Mouse (Mus musculus) liver, embryonic 11.5 days (tissue): ENCODE data around the gene Krt82. TPM values are rescaled to one million over a fixed set of nuclear protein-coding genes. Genes with fewer than 3 reads are reported as not detected.

ENCODE experiments used
- ATAC-seq: fragments of 200-750 bp; cut with Nextera tagmentation; replicated peaks from 2 replicates; pipeline ENCODE4 v1.8.0; 2017; ENCODE audit warnings: moderate number of reproducible peaks, mild to moderate bottlenecking, moderate TSS enrichment, moderate library complexity; ENCODE audit not compliant: low FRiP score
- DNase-seq: peaks from one replicate; pipeline ENCODE4 v3.0.0-alpha.2; 2017; ENCODE audit warnings: low spot score
- H3K27ac ChIP-seq: fragments of 300-500 bp; sonication (generic); 2 replicates; pipeline ENCODE4 v1.5.1; 2014; ENCODE audit warnings: mild to moderate bottlenecking, low read depth, low read length, control low read depth
- H3K27me3 ChIP-seq: fragments of 300-500 bp; sonication (generic); replicated peaks from 2 replicates; pipeline ENCODE4 v1.6.1; 2014; ENCODE audit warnings: low read length, mixed read lengths; ENCODE audit not compliant: control insufficient read depth, insufficient read depth
- H3K36me3 ChIP-seq: fragments of 300-500 bp; sonication (generic); 2 replicates; pipeline ENCODE4 v1.6.1; 2014; ENCODE audit warnings: mild to moderate bottlenecking, low read length, moderate library complexity, mixed read lengths; ENCODE audit not compliant: control insufficient read depth, insufficient read depth
- H3K4me1 ChIP-seq: fragments of 300-500 bp; sonication (generic); replicated peaks from 2 replicates; pipeline ENCODE4 v1.6.1; 2014; ENCODE audit warnings: low read length, mixed read lengths; ENCODE audit not compliant: control insufficient read depth, insufficient read depth
- H3K4me2 ChIP-seq: fragments of 300-500 bp; sonication (generic); 2 replicates; pipeline ENCODE4 v1.6.1; 2014; ENCODE audit warnings: mild to moderate bottlenecking, control low read depth, moderate library complexity
- H3K4me3 ChIP-seq: fragments of 300-500 bp; sonication (generic); 2 replicates; pipeline ENCODE4 v1.5.1; 2014; ENCODE audit warnings: low read depth, low read length, control low read depth
- H3K9ac ChIP-seq: fragments of 300-500 bp; sonication (generic); 2 replicates; pipeline ENCODE4 v1.6.1; 2014; ENCODE audit warnings: low read depth, low read length, control low read depth
- H3K9me3 ChIP-seq: fragments of 300-500 bp; sonication (generic); 2 replicates; pipeline ENCODE4 v1.6.1; 2016; ENCODE audit warnings: low read length, inconsistent platforms, mixed read lengths; ENCODE audit not compliant: control insufficient read depth
- WGBS: fragments of 180-500 bp; shearing (Covaris S2); extraction: QIAGEN DNeasy Blood & Tissue Kit; methylation state at CpG from one replicate; pipeline ENCODE4 v1.1.7; 2014; 5-methylcytosine and 5-hydroxymethylcytosine counted together
- polyA plus RNA-seq: library from polyadenylated mRNA; unstranded; fragments of >200 nt; fragmentation: Nextera tagmentation; extraction: Ambion mirVana; gene quantifications from 2 replicates; pipeline ENCODE4 v1.2.1, GENCODE M21; 2014

Krt82 gene
- polyA plus RNA-seq, 1 experiment from 2014 or later = not detected

DNA sequence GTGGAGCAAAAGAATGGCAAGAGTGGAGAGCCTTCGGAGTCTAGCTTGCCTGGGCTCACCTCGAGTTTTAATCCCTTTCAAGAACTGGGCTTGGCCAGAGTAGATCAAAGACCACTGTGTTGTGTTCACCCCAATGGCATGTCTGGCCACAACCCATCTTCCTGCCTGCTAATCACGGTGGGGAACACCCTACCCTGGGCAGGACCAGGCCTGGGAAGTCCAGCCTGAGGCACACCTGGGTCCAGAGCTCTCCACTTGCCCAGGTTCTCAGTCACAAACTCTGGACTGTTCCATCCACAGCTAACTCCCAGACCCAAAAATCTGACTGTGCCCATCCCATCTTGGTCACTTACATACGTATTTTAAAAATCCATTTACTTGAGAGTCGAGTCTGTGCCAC, 12.4 kb upstream of the Krt82 start, which contains the start of gene Krt90:
Gene Krt90, minus strand, starts transcription at position 101 of the 400 bp plus-strand sequence.
- H3K27me3 ChIP-seq = no peaks in the 10 kb centered on the region; the same call in 1 of the 2 replicates
- DNase-seq (no peak), ATAC-seq (no peak)
- H3K4me2 ChIP-seq = no peak within 1 kb of the TSS
- no peak within 1 kb of the TSS for H3K4me3 ChIP-seq
- H3K9ac ChIP-seq = no peak within 1 kb of the TSS
- H3K36me3 ChIP-seq = no peaks in the 10 kb centered on the region
- no peak within 1 kb of the TSS for H3K27ac ChIP-seq
- 57% methylated on average over 5 of the region's 5 CpGs for WGBS
- H3K9me3 ChIP-seq = no peaks in the 10 kb centered on the region
- no peaks in the 10 kb centered on the region for H3K4me1 ChIP-seq

DNA sequence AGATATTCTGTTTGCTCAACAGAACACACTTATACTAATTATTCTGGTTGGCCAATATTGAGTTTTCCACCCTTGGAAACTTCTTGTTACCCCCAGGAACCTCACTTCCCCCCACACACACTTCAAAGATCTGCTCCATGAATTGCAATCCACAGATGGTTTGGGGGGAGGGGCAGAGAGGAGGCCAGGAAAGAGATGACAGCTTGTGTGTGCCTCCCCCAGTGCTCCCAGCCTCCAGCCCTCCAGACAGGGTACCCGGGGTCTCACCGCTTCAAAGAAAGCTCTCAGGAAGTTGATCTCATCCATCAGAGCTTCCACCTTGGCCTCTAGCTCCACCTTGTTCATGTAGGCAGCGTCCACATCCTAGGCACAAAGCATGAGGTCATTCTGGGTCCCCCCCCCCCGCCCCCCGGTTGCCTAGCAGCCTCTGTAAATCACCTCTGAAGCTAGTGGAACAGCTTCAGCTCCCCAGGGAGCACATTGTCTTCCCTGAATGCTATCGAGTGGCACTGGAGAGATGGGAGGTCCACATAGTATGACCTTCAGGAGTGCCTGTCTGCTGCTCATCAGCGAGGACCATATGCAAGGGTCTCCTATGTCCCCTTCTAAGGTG, 7.7 kb upstream of the Krt82 start:
- Histone ChIP-seq H3K36me3 (no peaks in the 10 kb centered on the region), H3K4me3 (no peak overlapping the region)
- no peak for ATAC-seq

DNA sequence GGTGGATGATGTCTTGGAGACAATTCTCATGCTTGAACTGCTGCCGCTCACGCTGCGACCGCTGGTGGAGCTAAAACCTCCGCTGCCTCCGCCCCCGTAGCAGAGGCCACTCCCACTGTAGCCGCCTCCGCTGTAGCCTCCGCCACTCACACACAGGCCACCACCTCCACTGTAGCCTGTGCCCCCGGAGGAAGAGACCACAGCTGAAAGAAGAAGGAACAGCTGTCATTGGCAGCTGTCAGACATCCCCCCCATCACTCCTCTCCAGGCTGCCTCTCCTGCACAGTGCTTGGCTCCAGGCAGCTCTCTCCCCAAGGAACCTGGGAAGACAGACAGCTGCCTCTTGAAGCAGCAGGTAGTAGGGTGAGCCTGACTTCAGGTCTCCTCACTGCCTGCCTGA, 2.7 kb upstream of the Krt82 start:
- no peaks in the 10 kb centered on the region for H3K4me1 ChIP-seq
- H3K36me3 ChIP-seq = no peaks in the 10 kb centered on the region
- DNase-seq = no peak
- H3K4me3 ChIP-seq = no peak overlapping the region
- H3K4me2 ChIP-seq = peak overlapping the region; percentile 9; the same call in 1 of the 2 replicates
- no peaks in the 10 kb centered on the region for H3K9me3 ChIP-seq
- no peak overlapping the region for H3K9ac ChIP-seq
- H3K27ac ChIP-seq = no peak overlapping the region
- ATAC-seq = no peak; the same call in 1 of the 2 replicates
- 2% methylated on average over 10 of the region's 11 CpGs for WGBS
- H3K27me3 ChIP-seq = peaks cover 10% of the 10 kb centered on the region; the same call in 1 of the 2 replicates

More for the DNA sequence above, 7.7 kb upstream of the Krt82 start:
- Histone ChIP-seq H3K27ac (no peak overlapping the region), H3K9ac (no peak overlapping the region), H3K4me1 (no peaks in the 10 kb centered on the region), H3K9me3 (no peaks in the 10 kb centered on the region), H3K27me3 (no peaks in the 10 kb centered on the region; the same call in 1 of the 2 replicates), H3K4me2 (no peak overlapping the region)
- 21% methylated on average over 7 of the region's 7 CpGs for whole genome bisulfite sequencing
- DNase-seq = no peak

DNA sequence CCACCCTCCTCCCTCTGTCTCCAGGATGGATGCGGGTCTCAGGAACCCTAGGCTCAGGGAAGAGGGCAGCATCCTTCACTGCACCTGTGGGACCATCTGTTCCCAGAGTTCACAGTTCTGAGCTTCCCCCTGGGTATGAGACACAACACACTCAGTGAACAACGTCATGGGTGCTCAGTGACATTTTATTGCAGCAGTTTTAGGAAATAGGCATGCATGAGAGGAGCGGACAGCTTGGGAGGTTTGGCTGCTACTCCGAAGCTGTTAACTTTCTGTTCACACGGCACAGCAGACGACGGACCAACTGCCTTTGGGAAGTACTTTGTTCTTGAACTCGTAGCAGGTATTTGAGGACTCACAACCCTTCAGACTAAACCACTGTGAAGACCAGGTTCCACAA, 1.7 kb upstream of the Krt82 start:
- Histone ChIP-seq H3K9me3 (no peaks in the 10 kb centered on the region), H3K9ac (no peak overlapping the region), H3K36me3 (no peaks in the 10 kb centered on the region), H3K4me2 (no peak overlapping the region), H3K27ac (no peak overlapping the region), H3K4me3 (no peak overlapping the region), H3K4me1 (no peaks in the 10 kb centered on the region), H3K27me3 (peaks cover 12% of the 10 kb centered on the region; the same call in 1 of the 2 replicates)
- DNase-seq (no peak), ATAC-seq (no peak)
- 80% methylated on average over 8 of the region's 8 CpGs for WGBS

DNA sequence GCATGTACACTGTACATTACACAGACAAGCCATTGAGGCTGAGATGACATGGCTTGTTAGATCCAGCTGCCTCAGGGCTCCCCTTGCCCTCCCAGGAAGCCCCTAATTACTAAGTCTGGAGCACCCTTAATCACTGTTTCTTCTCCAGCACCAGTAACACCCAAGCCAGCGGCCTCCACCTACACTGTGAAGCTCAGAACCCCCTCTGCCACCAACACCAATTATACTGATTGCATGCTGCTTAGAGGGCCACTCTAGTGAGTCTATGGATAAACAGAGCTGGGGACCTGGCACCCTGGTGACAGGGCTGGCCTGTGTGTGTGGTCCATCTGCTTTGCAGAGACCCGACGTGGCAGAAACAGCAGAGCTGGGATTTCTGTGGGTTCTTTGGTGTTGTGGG, 6.0 kb downstream of the Krt82 start:
- H3K4me3 ChIP-seq = no peak overlapping the region
- WGBS = 58% methylated on average over 3 of the region's 3 CpGs
- H3K9me3 ChIP-seq = no peaks in the 10 kb centered on the region
- 0 out of 2 replicates have a peak, but pooled peaks cover 2% of the 10 kb centered on the region for H3K27me3 ChIP-seq
- H3K4me2 ChIP-seq = no peak overlapping the region
- no peak for DNase-seq
- H3K27ac ChIP-seq = no peak overlapping the region
- H3K4me1 ChIP-seq = no peaks in the 10 kb centered on the region
- no peak for ATAC-seq
- no peak overlapping the region for H3K9ac ChIP-seq
- H3K36me3 ChIP-seq = no peaks in the 10 kb centered on the region

DNA sequence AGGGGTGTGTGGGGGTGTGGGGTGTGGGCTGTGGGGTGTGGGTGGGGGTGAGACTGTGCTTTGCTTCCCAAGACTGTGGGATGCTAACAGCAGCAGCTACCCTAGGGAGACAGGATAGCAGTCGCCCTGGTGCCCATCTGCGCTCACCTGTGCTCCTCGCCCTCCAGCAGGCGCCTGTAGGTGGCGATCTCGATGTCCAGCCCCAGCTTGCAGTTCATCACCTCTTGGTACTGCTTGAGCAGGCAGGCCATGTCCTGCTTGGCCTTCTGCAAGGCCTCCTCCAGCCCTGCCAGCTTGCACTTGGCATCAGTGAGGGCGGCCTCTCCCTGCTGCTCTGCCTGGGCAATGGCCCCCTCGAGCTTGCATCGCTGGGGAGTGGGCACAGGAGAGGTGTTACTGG, 7.9 kb downstream of the Krt82 start:
- H3K9me3 ChIP-seq = no peaks in the 10 kb centered on the region
- no peaks in the 10 kb centered on the region for H3K27me3 ChIP-seq
- no peak overlapping the region for H3K9ac ChIP-seq
- H3K4me2 ChIP-seq = no peak overlapping the region
- H3K4me3 ChIP-seq = no peak overlapping the region
- H3K4me1 ChIP-seq = no peaks in the 10 kb centered on the region
- 51% methylated on average over 9 of the region's 9 CpGs for WGBS
- H3K27ac ChIP-seq = no peak overlapping the region
- no peaks in the 10 kb centered on the region for H3K36me3 ChIP-seq
- ATAC-seq = no peak
- no peak for DNase-seq

DNA sequence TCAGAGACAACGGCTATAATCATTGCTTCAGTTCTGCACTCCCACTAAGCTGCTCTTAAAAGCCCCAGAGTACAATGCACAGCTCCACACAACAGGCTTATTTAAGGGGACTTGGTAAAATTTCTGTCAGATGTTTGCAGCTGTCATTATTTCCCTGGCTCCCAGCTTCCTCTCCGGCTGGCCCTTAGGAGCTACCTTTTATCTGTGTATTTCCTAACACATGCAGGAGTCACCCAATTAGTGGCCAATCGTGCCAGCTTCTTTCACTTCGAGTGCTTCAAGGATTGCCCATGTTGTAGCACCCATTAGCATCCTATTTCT, 11.9 kb downstream of the Krt82 start:
- no peaks in the 10 kb centered on the region for H3K36me3 ChIP-seq
- 64% methylated on average over 4 of the region's 4 CpGs for WGBS
- ATAC-seq = no peak
- H3K4me3 ChIP-seq = no peak overlapping the region
- H3K9ac ChIP-seq = no peak overlapping the region
- DNase-seq = no peak
- no peaks in the 10 kb centered on the region for H3K27me3 ChIP-seq
- no peak overlapping the region for H3K4me2 ChIP-seq
- no peaks in the 10 kb centered on the region for H3K9me3 ChIP-seq
- no peak overlapping the region for H3K27ac ChIP-seq
- no peaks in the 10 kb centered on the region for H3K4me1 ChIP-seq

DNA sequence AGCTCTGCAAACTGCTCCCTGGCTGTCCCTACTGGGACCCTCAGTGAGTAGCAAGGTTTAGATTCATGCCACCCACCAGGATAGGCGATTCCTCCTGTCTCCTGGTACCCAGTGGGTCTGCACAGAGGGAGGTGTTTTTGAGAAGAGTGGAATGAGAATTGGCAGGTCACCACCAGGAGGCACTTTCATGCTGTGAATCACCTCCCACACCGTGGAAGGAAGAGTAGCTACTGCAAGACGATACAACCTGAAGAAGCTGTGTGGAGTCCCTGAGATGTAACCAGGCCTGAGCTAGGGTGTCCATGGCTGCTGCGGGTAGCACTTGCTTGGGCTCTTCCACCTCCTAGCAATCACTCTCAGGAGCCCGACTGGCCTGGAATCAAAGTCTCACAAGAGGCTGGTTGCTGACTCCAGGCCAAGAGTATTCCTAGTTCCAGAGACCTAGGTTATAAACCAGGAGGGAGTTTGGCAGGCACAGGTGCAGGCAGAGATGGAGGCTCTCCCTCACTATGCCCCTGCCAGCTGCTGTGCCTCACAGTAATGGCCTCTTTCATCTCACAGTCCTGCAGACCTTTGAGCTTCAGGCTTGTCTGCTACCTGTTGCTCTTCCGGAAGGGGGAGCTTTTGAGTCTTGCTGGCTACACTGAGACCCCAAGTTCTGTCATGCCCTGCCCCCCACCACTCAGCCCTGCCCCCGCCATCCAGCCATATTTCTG, 12.4 kb downstream of the Krt82 start:
- Histone ChIP-seq H3K27ac (no peak overlapping the region), H3K36me3 (no peaks in the 10 kb centered on the region), H3K27me3 (no peaks in the 10 kb centered on the region), H3K4me2 (no peak overlapping the region), H3K4me1 (no peaks in the 10 kb centered on the region), H3K4me3 (no peak overlapping the region), H3K9me3 (no peaks in the 10 kb centered on the region), H3K9ac (no peak overlapping the region)
- ATAC-seq (no peak), DNase-seq (no peak)
- WGBS = 43% methylated on average over 7 of the region's 7 CpGs
